Mouse (Mus musculus) forebrain, embryonic 14.5 days (tissue): Measurements from ENCODE around the gene Polr2h. TPM values are rescaled to one million over a fixed set of nuclear protein-coding genes. Genes with fewer than 3 reads are reported as not detected.
A peak's percentile ranks its signal among the peaks of the same experiment; 100 is the strongest.

Source experiments
- ATAC-seq: fragments of 200-750 bp; cut with Nextera tagmentation; 2 replicates; pipeline ENCODE4 v1.8.0; 2017; ENCODE audit warnings: mild to moderate bottlenecking, moderate library complexity
- DNase-seq: peaks from one replicate; pipeline ENCODE4 v3.0.0-alpha.2; 2015; ENCODE audit warnings: low spot score
- H3K27ac ChIP-seq: fragments of 300-500 bp; sonication (generic); 2 replicates; pipeline ENCODE4 v1.5.1; 2014; ENCODE audit warnings: low read depth, mild to moderate bottlenecking, control low read depth, low read length, moderate library complexity
- H3K27me3 ChIP-seq: fragments of 300-500 bp; sonication (generic); replicated peaks from 2 replicates; pipeline ENCODE4 v1.6.1; 2014; ENCODE audit warnings: low read length, control low read depth, mixed read lengths; ENCODE audit not compliant: control insufficient read depth, insufficient read depth
- H3K36me3 ChIP-seq: fragments of 300-500 bp; sonication (generic); 2 replicates; pipeline ENCODE4 v1.6.1; 2014; ENCODE audit warnings: low read length, control low read depth; ENCODE audit not compliant: control insufficient read depth, insufficient read depth
- H3K4me1 ChIP-seq: fragments of 300-500 bp; sonication (generic); 2 replicates; pipeline ENCODE4 v1.6.1; 2014; ENCODE audit warnings: antibody characterized with exemption, low read length, control low read depth; ENCODE audit not compliant: control insufficient read depth, insufficient read depth
- H3K4me2 ChIP-seq: fragments of 300-500 bp; sonication (generic); 2 replicates; pipeline ENCODE4 v1.6.1; 2014; ENCODE audit warnings: mild to moderate bottlenecking, control low read depth, low read length
- H3K4me3 ChIP-seq: fragments of 300-500 bp; sonication (generic); 2 replicates; pipeline ENCODE4 v1.5.1; 2014; ENCODE audit warnings: low read depth, low read length, control low read depth
- H3K9ac ChIP-seq: fragments of 300-500 bp; sonication (generic); 2 replicates; pipeline ENCODE4 v1.6.1; 2014; ENCODE audit warnings: mild to moderate bottlenecking, low read length, control low read depth, moderate library complexity
- H3K9me3 ChIP-seq: fragments of 300-500 bp; sonication (generic); replicated peaks from 2 replicates; pipeline ENCODE4 v1.6.1; 2016; ENCODE audit warnings: low read length, control low read depth, mixed read lengths; ENCODE audit not compliant: control insufficient read depth
- WGBS: fragments of 180-500 bp; shearing (Covaris S2); extraction: QIAGEN DNeasy Blood & Tissue Kit; methylation state at CpG from one replicate; pipeline ENCODE4 v1.1.7; 2014; 5-methylcytosine and 5-hydroxymethylcytosine counted together
- polyA plus RNA-seq: library from polyadenylated mRNA; unstranded; fragments of >200 nt; fragmentation: Nextera tagmentation; extraction: Ambion mirVana; gene quantifications from 2 replicates; pipeline ENCODE4 v1.2.1, GENCODE M21; 2014

Polr2h gene
- polyA plus RNA-seq, 1 experiment from 2014 or later: 126 TPM

GRCm38 (mm10) chr16:20705786-20706185, 11.7 kb upstream of the Polr2h start:
- Histone ChIP-seq H3K27ac (no peak overlapping the region), H3K36me3 (peaks cover 41% of the 10 kb centered on the region)
- WGBS: 83% methylated on average over 3 of the region's 3 CpGs

GRCm38 (mm10) chr16:20706407-20707055, 10.9 kb upstream of the Polr2h start:
- H3K36me3 ChIP-seq: peaks cover 46% of the 10 kb centered on the region
- no peak for ATAC-seq
- H3K4me3 ChIP-seq: no peak overlapping the region
- H3K4me2 ChIP-seq: no peak overlapping the region
- peaks cover 8% of the 10 kb centered on the region; the same call in 1 of the 2 replicates for H3K4me1 ChIP-seq
- H3K9me3 ChIP-seq: no peaks in the 10 kb centered on the region
- no peaks in the 10 kb centered on the region for H3K27me3 ChIP-seq
- H3K27ac ChIP-seq: no peak overlapping the region
- 88% methylated on average over 2 of the region's 2 CpGs for WGBS
- no peak overlapping the region for H3K9ac ChIP-seq
- no peak for DNase-seq

More at GRCm38 (mm10) chr16:20705786-20706185, 11.7 kb upstream of the Polr2h start:
- ATAC-seq: no peak
- no peaks in the 10 kb centered on the region for H3K27me3 ChIP-seq
- no peak for DNase-seq
- no peak overlapping the region for H3K9ac ChIP-seq
- no peaks in the 10 kb centered on the region for H3K9me3 ChIP-seq
- H3K4me3 ChIP-seq: no peak overlapping the region
- H3K4me1 ChIP-seq: peaks cover 8% of the 10 kb centered on the region; the same call in 1 of the 2 replicates
- no peak overlapping the region for H3K4me2 ChIP-seq

- no peak overlapping the region for H3K27ac ChIP-seq
- 93% methylated on average over 21 of the region's 21 CpGs for WGBS
- H3K36me3 ChIP-seq: peaks cover 53% of the 10 kb centered on the region
- no peak overlapping the region for H3K4me3 ChIP-seq
- H3K9ac ChIP-seq: no peak overlapping the region
- no peaks in the 10 kb centered on the region for H3K27me3 ChIP-seq
- no peaks in the 10 kb centered on the region for H3K4me1 ChIP-seq
- no peak for DNase-seq
- no peaks in the 10 kb centered on the region for H3K9me3 ChIP-seq
- no peak for ATAC-seq
- no peak overlapping the region for H3K4me2 ChIP-seq
Observed at GRCm38 (mm10) chr16:20708220-20708938, 9.1 kb upstream of the Polr2h start.

DNA sequence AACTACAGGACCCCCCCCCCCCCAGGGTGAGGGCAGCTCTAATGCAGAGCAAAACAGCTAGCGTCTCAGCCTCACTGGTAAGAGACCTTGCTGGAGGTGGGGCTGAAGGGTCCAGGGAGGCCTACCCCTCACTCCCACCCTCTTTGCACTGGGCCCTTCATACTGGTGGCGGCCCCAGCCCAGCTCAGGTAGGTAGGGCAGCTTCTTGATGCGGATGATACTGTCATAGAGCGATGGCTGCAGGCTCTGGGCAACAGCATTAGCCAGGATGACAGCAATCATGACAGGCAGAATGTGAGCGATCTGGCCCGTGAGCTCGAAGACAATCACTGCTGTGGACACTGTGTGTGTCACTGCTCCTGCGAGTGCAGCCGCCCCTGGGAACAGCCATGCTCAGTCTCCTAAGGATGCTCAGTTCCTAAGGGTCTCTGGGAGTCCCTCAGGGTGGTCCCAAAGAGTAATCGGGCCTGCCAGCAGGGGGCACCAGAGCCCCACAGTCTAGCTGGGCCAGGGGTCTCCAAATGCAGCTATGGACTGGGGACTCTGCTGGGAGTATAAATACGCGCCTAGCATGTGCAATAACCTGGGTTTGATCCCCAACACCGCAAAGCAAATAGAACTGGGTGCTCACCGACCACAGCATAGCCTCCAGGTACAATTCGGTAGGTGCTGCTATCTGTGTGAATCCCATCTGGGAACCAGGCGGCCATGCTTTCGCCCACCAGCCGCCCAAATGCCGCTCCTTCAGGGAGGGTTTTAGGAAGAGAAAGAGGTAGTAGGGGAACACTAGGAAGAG, 8.3 kb upstream of the Polr2h start:
- DNase-seq (peak; percentile 80), ATAC-seq (peak; percentile 81)
- no peaks in the 10 kb centered on the region for H3K27me3 ChIP-seq
- H3K9ac ChIP-seq: no peak overlapping the region
- no peaks in the 10 kb centered on the region for H3K9me3 ChIP-seq
- H3K4me3 ChIP-seq: no peak overlapping the region
- peaks cover 49% of the 10 kb centered on the region for H3K36me3 ChIP-seq
- H3K4me2 ChIP-seq: no peak overlapping the region
- H3K4me1 ChIP-seq: peaks cover 3% of the 10 kb centered on the region; the same call in 1 of the 2 replicates
- H3K27ac ChIP-seq: no peak overlapping the region
- WGBS: 72% methylated on average over 19 of the region's 19 CpGs

DNA sequence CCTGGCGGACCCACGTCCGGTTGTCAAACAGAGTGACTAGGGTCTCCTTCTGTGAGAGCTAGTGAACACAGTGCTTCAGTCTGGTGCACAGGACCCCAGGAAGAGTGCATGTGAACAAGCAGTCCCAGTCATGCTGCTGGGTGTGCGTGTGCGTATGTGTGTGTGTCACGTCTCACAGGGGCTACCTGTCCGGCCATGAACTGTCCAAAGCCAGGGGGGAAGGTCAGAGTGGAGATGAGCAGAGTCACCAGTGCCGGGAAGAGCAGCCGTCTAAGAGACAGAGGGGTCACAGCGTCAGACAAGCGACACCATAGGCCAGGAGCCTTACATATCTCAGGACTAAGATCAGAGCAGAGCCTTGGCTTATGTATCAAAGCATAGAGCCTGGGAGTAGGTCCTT, 7.1 kb upstream of the Polr2h start:
- Histone ChIP-seq H3K9me3 (no peaks in the 10 kb centered on the region), H3K36me3 (peaks cover 49% of the 10 kb centered on the region), H3K4me3 (no peak overlapping the region), H3K4me1 (peaks cover 13% of the 10 kb centered on the region), H3K9ac (no peak overlapping the region), H3K27ac (no peak overlapping the region), H3K27me3 (no peaks in the 10 kb centered on the region), H3K4me2 (no peak overlapping the region)
- no peak for ATAC-seq
- 92% methylated on average over 11 of the region's 11 CpGs for WGBS
- DNase-seq: no peak

DNA sequence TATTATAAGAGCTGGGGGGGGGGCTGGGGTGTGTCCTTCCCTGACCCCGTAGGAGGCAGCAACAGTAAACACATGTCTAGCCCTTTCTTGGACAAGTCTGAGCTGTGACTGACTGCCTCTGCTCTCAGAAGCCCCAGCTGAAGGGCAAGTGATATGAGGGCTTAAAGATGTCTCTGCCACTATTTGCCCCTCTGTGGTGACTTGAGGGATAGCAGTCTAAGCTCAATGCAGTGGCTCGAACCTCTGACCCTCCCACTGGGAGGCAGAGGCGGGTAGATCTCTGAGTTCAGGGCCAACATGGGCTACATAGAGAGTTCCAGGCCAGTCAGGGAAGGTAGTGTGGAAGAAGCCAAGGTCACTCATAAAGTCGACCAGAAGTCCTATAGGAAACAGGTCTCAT, 6.7 kb upstream of the Polr2h start:
- 77% methylated on average over 4 of the region's 4 CpGs for WGBS
- no peak for ATAC-seq
- peaks cover 47% of the 10 kb centered on the region for H3K36me3 ChIP-seq

GRCm38 (mm10) chr16:20712190-20712589, 5.3 kb upstream of the Polr2h start:
- DNase-seq: no peak
- peaks cover 33% of the 10 kb centered on the region for H3K36me3 ChIP-seq
- no peaks in the 10 kb centered on the region for H3K27me3 ChIP-seq

More for the DNA sequence above, 6.7 kb upstream of the Polr2h start:
- no peak for DNase-seq
- Histone ChIP-seq H3K4me3 (no peak overlapping the region), H3K27ac (no peak overlapping the region), H3K4me2 (no peak overlapping the region), H3K27me3 (no peaks in the 10 kb centered on the region), H3K9me3 (no peaks in the 10 kb centered on the region), H3K9ac (no peak overlapping the region), H3K4me1 (peaks cover 14% of the 10 kb centered on the region)

DNA sequence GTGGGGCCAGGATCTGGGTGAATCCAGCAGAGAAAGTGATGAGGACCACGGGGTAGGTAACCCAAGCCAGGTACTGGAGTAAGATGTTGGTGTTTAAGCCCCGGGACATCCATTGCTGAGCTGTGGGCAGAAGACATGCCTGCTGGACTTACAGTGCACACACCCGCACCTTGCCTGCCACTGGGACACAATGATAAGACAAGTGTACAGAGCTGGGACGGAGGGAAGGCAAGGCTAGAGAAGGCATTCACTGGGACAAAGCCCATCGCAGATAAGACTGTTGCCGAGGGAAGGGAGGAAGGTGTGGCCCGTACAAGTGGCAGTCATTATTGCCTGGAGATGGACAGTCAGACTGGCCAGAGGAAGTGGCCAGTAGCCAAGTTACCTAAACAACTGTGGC, 4.6 kb upstream of the Polr2h start:
- 86% methylated on average over 7 of the region's 7 CpGs for WGBS
- Histone ChIP-seq H3K4me1 (peaks cover 21% of the 10 kb centered on the region), H3K4me3 (no peak overlapping the region), H3K36me3 (peaks cover 26% of the 10 kb centered on the region), H3K27me3 (no peaks in the 10 kb centered on the region), H3K9me3 (no peaks in the 10 kb centered on the region), H3K9ac (no peak overlapping the region), H3K27ac (no peak overlapping the region), H3K4me2 (no peak overlapping the region)
- ATAC-seq (no peak), DNase-seq (no peak)

More at GRCm38 (mm10) chr16:20712190-20712589, 5.3 kb upstream of the Polr2h start:
- Histone ChIP-seq H3K4me2 (no peak overlapping the region), H3K27ac (no peak overlapping the region), H3K9me3 (no peaks in the 10 kb centered on the region), H3K4me3 (no peak overlapping the region), H3K4me1 (peaks cover 20% of the 10 kb centered on the region), H3K9ac (no peak overlapping the region)
- no peak for ATAC-seq
- WGBS: 73% methylated on average over 9 of the region's 9 CpGs
